Mouse (Mus musculus) kidney, adult 2 months (tissue): ENCODE measurements around the gene Mrpl57.

Experiments
- CTCF ChIP-seq: fragments of 200-500 bp; conservative IDR thresholded peaks from 2 replicates; pipeline ENCODE4 v1.5.1; 2011; ENCODE audit warnings: low read depth, mild to moderate bottlenecking, control low read depth, low read length, moderate library complexity, mixed read lengths; ENCODE audit not compliant: insufficient read depth, insufficient read length
- POLR2A ChIP-seq: fragments of 200-500 bp; IDR thresholded peaks from one replicate; pipeline ENCODE4 v1.6.1; 2011; ENCODE audit warnings: low read depth, low read length, control low read depth

DNA sequence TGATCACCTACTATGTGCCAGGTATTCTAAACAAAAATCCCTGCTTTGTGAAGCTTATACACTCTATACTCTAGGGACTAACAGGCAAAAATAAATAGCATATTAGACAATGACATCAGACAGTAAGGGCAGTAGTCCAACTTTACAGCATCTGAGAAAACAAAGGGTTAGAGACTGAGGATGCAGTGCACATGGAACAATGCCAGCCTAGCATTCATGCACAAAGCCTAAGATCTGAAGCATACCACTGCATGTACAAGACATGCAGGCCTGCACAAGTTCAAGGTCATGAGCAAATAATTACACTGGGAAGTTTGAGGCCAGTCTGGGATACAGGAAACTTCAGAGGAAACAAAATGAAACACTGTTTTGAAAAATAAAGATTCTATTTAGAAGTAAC lies 33.5 kb downstream of the Mrpl57 start:
- TF ChIP-seq CTCF (no peak), POLR2A (no peak)
